Mouse (Mus musculus) liver, postnatal 0 days (tissue): ENCODE results near the gene Olfr1254. TPM values are rescaled to one million over a fixed set of nuclear protein-coding genes. Genes with fewer than 3 reads are reported as not detected.

Experiments
- ATAC-seq: fragments of 200-750 bp; cut with Nextera tagmentation; 2 replicates; pipeline ENCODE4 v1.8.0; 2017; ENCODE audit warnings: mild to moderate bottlenecking, moderate library complexity
- DNase-seq: peaks from one replicate; pipeline ENCODE4 v3.0.0-alpha.2; 2016
- H3K27ac ChIP-seq: fragments of 300-500 bp; sonication (generic); 2 replicates; pipeline ENCODE4 v1.5.1; 2014; ENCODE audit warnings: antibody characterized with exemption, moderate library complexity, mild to moderate bottlenecking, low read depth
- H3K27me3 ChIP-seq: fragments of 300-500 bp; sonication (generic); 2 replicates; pipeline ENCODE4 v1.6.1; 2014; ENCODE audit warnings: low read length, control low read depth, mixed read lengths; ENCODE audit not compliant: insufficient read depth
- H3K36me3 ChIP-seq: fragments of 300-500 bp; sonication (generic); replicated peaks from 2 replicates; pipeline ENCODE4 v1.6.1; 2014; ENCODE audit warnings: mild to moderate bottlenecking, control low read depth, low read length, moderate library complexity, mixed read lengths; ENCODE audit not compliant: insufficient read depth
- H3K4me1 ChIP-seq: fragments of 300-500 bp; sonication (generic); 2 replicates; pipeline ENCODE4 v1.6.1; 2014; ENCODE audit warnings: antibody characterized with exemption, mild to moderate bottlenecking, control low read depth; ENCODE audit not compliant: insufficient read depth
- H3K4me2 ChIP-seq: fragments of 300-500 bp; sonication (generic); 2 replicates; pipeline ENCODE4 v1.6.1; 2014; ENCODE audit warnings: low read depth, mild to moderate bottlenecking, low read length, moderate library complexity, mixed read lengths
- H3K4me3 ChIP-seq: fragments of 300-500 bp; sonication (generic); 2 replicates; pipeline ENCODE4 v1.5.1; 2014; ENCODE audit warnings: low read depth, low read length
- H3K9ac ChIP-seq: fragments of 300-500 bp; sonication (generic); replicated peaks from 2 replicates; pipeline ENCODE4 v1.6.1; 2014; ENCODE audit warnings: mild to moderate bottlenecking, moderate library complexity
- H3K9me3 ChIP-seq: fragments of 300-500 bp; sonication (generic); 2 replicates; pipeline ENCODE4 v1.6.1; 2016; ENCODE audit warnings: mild to moderate bottlenecking, control low read depth, low read length, mixed read lengths
- CTCF ChIP-seq: sonication (generic); IDR thresholded peaks from 2 replicates; pipeline ENCODE4 v1.5.1; 2016; ENCODE audit warnings: antibody characterized with exemption, low read depth
- EP300 ChIP-seq: IDR thresholded peaks from 2 replicates; pipeline ENCODE4 v1.6.1; 2016; ENCODE audit warnings: antibody characterized with exemption, low read depth, mild to moderate bottlenecking
- WGBS: fragments of 180-500 bp; shearing (Covaris S2); extraction: QIAGEN DNeasy Blood & Tissue Kit; methylation state at CpG from one replicate; pipeline ENCODE4 v1.1.7; 2014; ENCODE audit not compliant: insufficient replicate concordance; 5-methylcytosine and 5-hydroxymethylcytosine counted together
- polyA plus RNA-seq: library from polyadenylated mRNA; unstranded; fragments of >200 nt; fragmentation: Nextera tagmentation; extraction: Ambion mirVana; gene quantifications from 2 replicates; pipeline ENCODE4 v1.2.1, GENCODE M21; 2015

The Olfr1254 gene
- not detected in 2 replicates for polyA plus RNA-seq

GRCm38 (mm10) chr2:89793519-89793918 lies at the start of gene Olfr1254:
Gene Olfr1254 (minus strand): TSS chr2:89793619.
- Histone ChIP-seq H3K27ac (no peak within 1 kb of the TSS), H3K36me3 (no peaks in the 10 kb centered on the region), H3K9ac (no peak within 1 kb of the TSS), H3K27me3 (no peaks in the 10 kb centered on the region), H3K4me3 (no peak within 1 kb of the TSS), H3K4me1 (no peaks in the 10 kb centered on the region), H3K4me2 (no peak within 1 kb of the TSS), H3K9me3 (no peaks in the 10 kb centered on the region)
- TF ChIP-seq EP300 (no peak), CTCF (no peak)
- ATAC-seq (no peak), DNase-seq (no peak)

- WGBS, result 35% methylated on average over 2 of the region's 2 CpGs
- Histone ChIP-seq H3K4me3 (no peak within 1 kb of the TSS), H3K27ac (no peak within 1 kb of the TSS), H3K36me3 (no peaks in the 10 kb centered on the region), H3K4me1 (no peaks in the 10 kb centered on the region), H3K9ac (no peak within 1 kb of the TSS), H3K27me3 (no peaks in the 10 kb centered on the region), H3K9me3 (no peaks in the 10 kb centered on the region), H3K4me2 (no peak within 1 kb of the TSS)
- no peak for ATAC-seq
- DNase-seq, result no peak
- TF ChIP-seq EP300 (no peak), CTCF (no peak)
These were observed 48.0 kb upstream of the Olfr1254 start, which contains the start of gene Olfr1256 for GRCm38 (mm10) chr2:89841455-89841854. Gene Olfr1256 (minus strand): TSS chr2:89841555.

- no peak overlapping the region for H3K9ac ChIP-seq
- DNase-seq (no peak), ATAC-seq (no peak)
- WGBS, result 66% methylated on average over 1 of the region's 1 CpGs
- H3K4me1 ChIP-seq, result no peaks in the 10 kb centered on the region
- H3K4me3 ChIP-seq, result no peak overlapping the region
- TF ChIP-seq CTCF (no peak), EP300 (no peak)
- no peak overlapping the region for H3K27ac ChIP-seq
- H3K9me3 ChIP-seq, result no peaks in the 10 kb centered on the region
- H3K27me3 ChIP-seq, result no peaks in the 10 kb centered on the region
- no peaks in the 10 kb centered on the region for H3K36me3 ChIP-seq
- no peak overlapping the region for H3K4me2 ChIP-seq
These were observed 26.8 kb upstream of the Olfr1254 start for GRCm38 (mm10) chr2:89820216-89820615.

- no peak within 1 kb of the TSS for H3K4me2 ChIP-seq
- WGBS, result 73% methylated on average over 3 of the region's 3 CpGs
- H3K27me3 ChIP-seq, result no peaks in the 10 kb centered on the region
- H3K4me3 ChIP-seq, result no peak within 1 kb of the TSS
- DNase-seq (no peak), ATAC-seq (no peak)
- H3K9ac ChIP-seq, result no peak within 1 kb of the TSS
- no peaks in the 10 kb centered on the region for H3K36me3 ChIP-seq
- no peak for TF ChIP-seq CTCF
- TF ChIP-seq EP300, result no peak
- H3K27ac ChIP-seq, result no peak within 1 kb of the TSS
- no peaks in the 10 kb centered on the region for H3K9me3 ChIP-seq
- no peaks in the 10 kb centered on the region for H3K4me1 ChIP-seq
These were observed 18.3 kb upstream of the Olfr1254 start, which contains the start of gene Olfr1255 for GRCm38 (mm10) chr2:89811751-89812150. Gene Olfr1255 (plus strand): TSS chr2:89812051.

- H3K9ac ChIP-seq, result no peak overlapping the region
- H3K4me3 ChIP-seq, result no peak overlapping the region
- 49% methylated on average over 2 of the region's 2 CpGs for WGBS
- DNase-seq (no peak), ATAC-seq (no peak)
- H3K27ac ChIP-seq, result no peak overlapping the region
- H3K36me3 ChIP-seq, result no peaks in the 10 kb centered on the region
- H3K27me3 ChIP-seq, result no peaks in the 10 kb centered on the region
- TF ChIP-seq EP300 (no peak), CTCF (no peak)
- H3K9me3 ChIP-seq, result no peaks in the 10 kb centered on the region
- H3K4me2 ChIP-seq, result no peak overlapping the region
- H3K4me1 ChIP-seq, result no peaks in the 10 kb centered on the region
These were observed 17.3 kb upstream of the Olfr1254 start for GRCm38 (mm10) chr2:89810751-89811150.

GRCm38 (mm10) chr2:89799583-89799982 lies 6.2 kb upstream of the Olfr1254 start:
- H3K27ac ChIP-seq, result no peak overlapping the region
- DNase-seq, result no peak
- TF ChIP-seq CTCF, result no peak
- TF ChIP-seq EP300, result no peak
- ATAC-seq, result no peak
- H3K36me3 ChIP-seq, result no peaks in the 10 kb centered on the region
- WGBS, result 82% methylated on average over 3 of the region's 3 CpGs
- no peak overlapping the region for H3K4me2 ChIP-seq
- no peaks in the 10 kb centered on the region for H3K4me1 ChIP-seq
- no peaks in the 10 kb centered on the region for H3K27me3 ChIP-seq
- no peaks in the 10 kb centered on the region for H3K9me3 ChIP-seq
- no peak overlapping the region for H3K9ac ChIP-seq
- H3K4me3 ChIP-seq, result no peak overlapping the region

- ATAC-seq (no peak), DNase-seq (no peak)
- 82% methylated on average over 1 of the region's 1 CpGs for WGBS
- Histone ChIP-seq H3K27ac (no peak within 1 kb of the TSS), H3K4me3 (no peak within 1 kb of the TSS), H3K4me1 (no peaks in the 10 kb centered on the region), H3K36me3 (no peaks in the 10 kb centered on the region), H3K9me3 (no peaks in the 10 kb centered on the region), H3K27me3 (no peaks in the 10 kb centered on the region), H3K4me2 (no peak within 1 kb of the TSS), H3K9ac (no peak within 1 kb of the TSS)
- TF ChIP-seq CTCF (no peak), EP300 (no peak)
These were observed 36.4 kb downstream of the Olfr1254 start, which contains the start of gene Olfr1253 for GRCm38 (mm10) chr2:89756990-89757389. Gene Olfr1253 (minus strand): TSS chr2:89757090.

Other genes with a start within 250 kb of the Olfr1254 start
- not detected in 2 replicates for gene Olfr1245, start 215.2 kb downstream of the Olfr1254 start, polyA plus RNA-seq
- not detected in 2 replicates for gene Olfr1246, start 200.5 kb downstream of the Olfr1254 start, polyA plus RNA-seq
- gene Olfr1247, start 179.5 kb downstream of the Olfr1254 start, polyA plus RNA-seq, result not detected in 2 replicates
- not detected in 2 replicates for gene Olfr1248, start 175.4 kb downstream of the Olfr1254 start, polyA plus RNA-seq
- not detected in 2 replicates for gene Olfr1249, start 158.6 kb downstream of the Olfr1254 start, polyA plus RNA-seq
- gene Olfr1250, start 132.2 kb downstream of the Olfr1254 start, polyA plus RNA-seq, result not detected in 2 replicates
- not detected in 2 replicates for gene Olfr1251, start 121.7 kb downstream of the Olfr1254 start, polyA plus RNA-seq
- not detected in 2 replicates for gene Olfr1252, start 68.6 kb downstream of the Olfr1254 start, polyA plus RNA-seq
- gene Olfr1253, start 36.5 kb downstream of the Olfr1254 start, polyA plus RNA-seq, result not detected in 2 replicates
- not detected in 2 replicates for gene Olfr1255, start 18.4 kb upstream of the Olfr1254 start, polyA plus RNA-seq
- not detected in 2 replicates for gene Olfr1256, start 47.9 kb upstream of the Olfr1254 start, polyA plus RNA-seq
- gene Olfr48, start 54.6 kb upstream of the Olfr1254 start, polyA plus RNA-seq, result not detected in 2 replicates
- not detected in 2 replicates for gene Olfr1257, start 84.8 kb upstream of the Olfr1254 start, polyA plus RNA-seq
- gene Olfr1258, start 133.7 kb upstream of the Olfr1254 start, polyA plus RNA-seq, result not detected in 2 replicates
- not detected in 2 replicates for gene Olfr1259, start 155.0 kb upstream of the Olfr1254 start, polyA plus RNA-seq
- not detected in 2 replicates for gene Olfr1260, start 180.7 kb upstream of the Olfr1254 start, polyA plus RNA-seq
- gene Olfr1261, start 197.6 kb upstream of the Olfr1254 start, polyA plus RNA-seq, result not detected in 2 replicates
- not detected in 2 replicates for gene Olfr1262, start 206.5 kb upstream of the Olfr1254 start, polyA plus RNA-seq
- not detected in 2 replicates for gene Olfr1263, start 218.5 kb upstream of the Olfr1254 start, polyA plus RNA-seq
- not detected in 2 replicates for gene Olfr1264, start 232.0 kb upstream of the Olfr1254 start, polyA plus RNA-seq
- gene Olfr1265, start 241.7 kb upstream of the Olfr1254 start, polyA plus RNA-seq, result not detected in 2 replicates